Mouse (Mus musculus) ES-E14 (cell line): Measurements from ENCODE around the gene Tlr6.

Source experiments
- CHD2 ChIP-seq: IDR thresholded peaks from 2 replicates; pipeline ENCODE4 v1.6.1; 2014; ENCODE audit warnings: mild to moderate bottlenecking, low read depth, low read length, inconsistent platforms
- HCFC1 ChIP-seq: IDR thresholded peaks from 2 replicates; pipeline ENCODE4 v1.6.1; 2012; ENCODE audit warnings: low read length, inconsistent platforms, borderline replicate concordance; ENCODE audit not compliant: insufficient read depth
- MAFK ChIP-seq: IDR thresholded peaks from 2 replicates; pipeline ENCODE4 v1.6.1; 2014; ENCODE audit warnings: mild to moderate bottlenecking, low read depth, low read length, inconsistent platforms; ENCODE audit not compliant: insufficient read depth

GRCm38 (mm10) chr5:64989940-64990339, 30.0 kb upstream of the Tlr6 start:
- TF ChIP-seq MAFK (no peak), HCFC1 (no peak), CHD2 (no peak)
